Mouse (Mus musculus) myocyte (in vitro differentiated cells): ENCODE results near the gene Max. TPM values are rescaled to one million over a fixed set of nuclear protein-coding genes. Genes with fewer than 3 reads are reported as not detected.

Experiments used
- H3K27me3 ChIP-seq: one replicate; pipeline ENCODE4 v1.6.1; 2011; ENCODE audit not compliant: control insufficient read depth, insufficient read depth, insufficient read length
- H3K36me3 ChIP-seq: one replicate; pipeline ENCODE4 v1.6.1; 2011; ENCODE audit not compliant: control insufficient read depth, insufficient read depth
- H3K4me2 ChIP-seq: one replicate; pipeline ENCODE4 v1.6.1; 2011; ENCODE audit warnings: low read depth, control low read depth
- H3K4me3 ChIP-seq: one replicate; pipeline ENCODE4 v1.5.1; 2011; ENCODE audit warnings: mild to moderate bottlenecking, control low read depth, moderate library complexity
- H3K79me2 ChIP-seq: one replicate; pipeline ENCODE4 v1.6.1; 2011; ENCODE audit not compliant: control insufficient read depth, insufficient read depth
- H3ac ChIP-seq: one replicate; pipeline ENCODE4 v1.6.1; 2011; ENCODE audit not compliant: control insufficient read depth, insufficient read length
- CEBPB ChIP-seq: IDR thresholded peaks from 2 replicates; pipeline ENCODE4 v1.6.1; 2011; ENCODE audit warnings: mild to moderate bottlenecking, moderate library complexity; ENCODE audit not compliant: poor library complexity, insufficient read depth, severe bottlenecking
- E2F4 ChIP-seq: IDR thresholded peaks from one replicate; pipeline ENCODE4 v1.6.1; 2011; ENCODE audit warnings: mild to moderate bottlenecking, control low read depth, moderate library complexity; ENCODE audit not compliant: insufficient read depth
- MAX ChIP-seq: IDR thresholded peaks from one replicate; pipeline ENCODE4 v1.6.1; 2011; ENCODE audit warnings: low read depth, mild to moderate bottlenecking, control low read depth
- MYOD1 ChIP-seq, 3 experiments: IDR thresholded peaks; one replicate each; pipeline ENCODE4 v1.6.1; 2011; ENCODE audit warnings: control low read depth in 2 of 3, low read depth in 2 of 3, mild to moderate bottlenecking in 2 of 3, moderate library complexity in 1 of 3; ENCODE audit not compliant: insufficient read length in 2 of 3, control insufficient read depth in 1 of 3
- MYOG ChIP-seq, 3 experiments: IDR thresholded peaks; one replicate each; pipeline ENCODE4 v1.6.1; 2011; ENCODE audit warnings: control low read depth in 2 of 3, low read depth in 2 of 3, mild to moderate bottlenecking in 2 of 3; ENCODE audit not compliant: insufficient read length in 2 of 3, control insufficient read depth in 1 of 3, insufficient read depth in 1 of 3
- POLR2A ChIP-seq: IDR thresholded peaks from one replicate; pipeline ENCODE4 v1.6.1; 2011; ENCODE audit warnings: low read depth, mild to moderate bottlenecking, control low read depth, moderate library complexity; ENCODE audit not compliant: insufficient read length
- POLR2AphosphoS2 ChIP-seq: IDR thresholded peaks from one replicate; pipeline ENCODE4 v1.6.1; 2011; ENCODE audit warnings: low read depth, control low read depth; ENCODE audit not compliant: insufficient read length
- REST ChIP-seq: IDR thresholded peaks from one replicate; pipeline ENCODE4 v1.6.1; 2011; ENCODE audit warnings: mild to moderate bottlenecking, control low read depth, moderate library complexity; ENCODE audit not compliant: insufficient read depth, insufficient read length
- SRF ChIP-seq: IDR thresholded peaks from one replicate; pipeline ENCODE4 v1.6.1; 2011; ENCODE audit warnings: low read depth; ENCODE audit not compliant: control insufficient read depth, insufficient read length
- TCF12 ChIP-seq: IDR thresholded peaks from one replicate; pipeline ENCODE4 v1.6.1; 2011; ENCODE audit warnings: mild to moderate bottlenecking, control low read depth; ENCODE audit not compliant: poor library complexity, insufficient read depth, severe bottlenecking
- TCF3 ChIP-seq: IDR thresholded peaks from one replicate; pipeline ENCODE4 v1.6.1; 2011; ENCODE audit warnings: low read depth, control low read depth; ENCODE audit not compliant: insufficient read length
- USF1 ChIP-seq: IDR thresholded peaks from one replicate; pipeline ENCODE4 v1.6.1; 2011; ENCODE audit warnings: low read depth, mild to moderate bottlenecking, control low read depth, moderate library complexity
- polyA plus RNA-seq: library from polyadenylated mRNA; unstranded; fragments of >200 nt; fragmentation: generic; extraction: Trizol; gene quantifications from one replicate; pipeline ENCODE4 v1.2.1, GENCODE M21; 2012; ENCODE audit warnings: missing spikeins

The Max gene
- 33.6 TPM for polyA plus RNA-seq

GRCm38 (mm10) chr12:76961932-76962891, at the start of gene Max:
Gene Max, minus strand, starts transcription at chr12:76962201.
- Histone ChIP-seq H3K4me2 (peak within 1 kb of the TSS; percentile 96), H3K79me2 (peaks cover 34% of the 10 kb centered on the region), H3K27me3 (no peaks in the 10 kb centered on the region), H3K36me3 (peaks cover 14% of the 10 kb centered on the region), H3ac (peak within 1 kb of the TSS; percentile 61), H3K4me3 (peak within 1 kb of the TSS; percentile 78)
- TF ChIP-seq USF1 = peak; percentile 93
- TF ChIP-seq POLR2AphosphoS2 = peak; percentile 99
- no peak for TF ChIP-seq CEBPB
- peak; percentile 21 for TF ChIP-seq REST
- no peak for TF ChIP-seq MAX
- TF ChIP-seq MYOD1 (IDR thresholded peaks at IDR 0.05; ENCODE audit: control insufficient read depth in 1 of 3, insufficient read length in 2 of 3, low read depth in 2 of 3) = peak in 1 of 3 experiments; percentile 47
- TF ChIP-seq POLR2A = peak; percentile 98
- peak; percentile 61 for TF ChIP-seq SRF
- no peak for TF ChIP-seq TCF3
- TF ChIP-seq MYOG (IDR thresholded peaks at IDR 0.05; ENCODE audit: control insufficient read depth in 1 of 3, insufficient read depth in 1 of 3, insufficient read length in 2 of 3, low read depth in 2 of 3) = no peak
- no peak for TF ChIP-seq E2F4
- no peak for TF ChIP-seq TCF12

DNA sequence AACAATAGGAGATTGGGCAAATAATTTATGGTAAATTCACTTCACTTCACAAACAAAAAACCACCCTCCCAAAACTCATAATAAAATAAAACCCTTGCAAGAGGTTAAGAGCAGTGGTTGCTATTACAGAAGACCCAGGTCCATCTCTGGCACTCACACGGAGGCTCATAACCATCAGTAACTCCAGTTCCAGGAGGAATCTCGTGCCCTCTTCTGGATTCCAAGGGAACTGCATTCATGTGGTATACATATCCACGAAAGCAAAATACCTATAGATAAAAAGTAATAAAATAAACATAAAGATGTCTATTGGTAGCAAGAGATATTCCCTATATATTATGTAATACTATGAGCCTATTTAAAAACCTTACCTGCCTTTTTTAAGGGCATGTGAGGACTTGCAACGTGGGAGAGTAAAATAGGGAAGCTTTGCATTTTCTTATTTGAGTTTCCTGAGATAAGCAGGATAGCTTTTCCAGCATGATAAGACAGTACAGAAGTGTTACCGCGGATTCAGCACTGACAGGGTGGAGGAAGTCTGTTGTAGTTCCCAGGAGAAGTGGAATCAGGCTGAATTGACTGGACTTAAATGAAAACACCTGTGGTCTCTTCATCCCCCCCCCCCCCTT, 49.2 kb upstream of the Max start:
- no peaks in the 10 kb centered on the region for H3K27me3 ChIP-seq
- no peaks in the 10 kb centered on the region for H3K79me2 ChIP-seq
- no peak for TF ChIP-seq TCF12
- TF ChIP-seq SRF = no peak
- TF ChIP-seq MYOD1 (IDR thresholded peaks at IDR 0.05; ENCODE audit: control insufficient read depth in 1 of 3, insufficient read length in 2 of 3, low read depth in 2 of 3) = no peak
- no peak for TF ChIP-seq MAX
- no peak for TF ChIP-seq REST
- TF ChIP-seq E2F4 = no peak
- no peak for TF ChIP-seq POLR2A
- no peak for TF ChIP-seq CEBPB
- TF ChIP-seq USF1 = no peak
- no peak for TF ChIP-seq MYOG (IDR thresholded peaks at IDR 0.05; ENCODE audit: control insufficient read depth in 1 of 3, insufficient read depth in 1 of 3, insufficient read length in 2 of 3, low read depth in 2 of 3)
- no peak for TF ChIP-seq POLR2AphosphoS2
- TF ChIP-seq TCF3 = no peak
- no peak overlapping the region for H3K4me3 ChIP-seq
- H3K36me3 ChIP-seq = no peaks in the 10 kb centered on the region
- no peak overlapping the region for H3ac ChIP-seq
- H3K4me2 ChIP-seq = no peak overlapping the region

GRCm38 (mm10) chr12:77009202-77010030, 47.4 kb upstream of the Max start:
- H3ac ChIP-seq = no peak overlapping the region
- no peak overlapping the region for H3K4me2 ChIP-seq
- no peaks in the 10 kb centered on the region for H3K27me3 ChIP-seq
- no peak overlapping the region for H3K4me3 ChIP-seq
- H3K79me2 ChIP-seq = no peaks in the 10 kb centered on the region
- no peaks in the 10 kb centered on the region for H3K36me3 ChIP-seq
- no peak for TF ChIP-seq CEBPB
- peak in 1 of 3 experiments; percentile 5 for TF ChIP-seq MYOG (IDR thresholded peaks at IDR 0.05; ENCODE audit: control insufficient read depth in 1 of 3, insufficient read depth in 1 of 3, insufficient read length in 2 of 3, low read depth in 2 of 3)
- TF ChIP-seq SRF = no peak
- TF ChIP-seq USF1 = no peak
- TF ChIP-seq MYOD1 (IDR thresholded peaks at IDR 0.05; ENCODE audit: control insufficient read depth in 1 of 3, insufficient read length in 2 of 3, low read depth in 2 of 3) = peak in 1 of 3 experiments; percentile 52

DNA sequence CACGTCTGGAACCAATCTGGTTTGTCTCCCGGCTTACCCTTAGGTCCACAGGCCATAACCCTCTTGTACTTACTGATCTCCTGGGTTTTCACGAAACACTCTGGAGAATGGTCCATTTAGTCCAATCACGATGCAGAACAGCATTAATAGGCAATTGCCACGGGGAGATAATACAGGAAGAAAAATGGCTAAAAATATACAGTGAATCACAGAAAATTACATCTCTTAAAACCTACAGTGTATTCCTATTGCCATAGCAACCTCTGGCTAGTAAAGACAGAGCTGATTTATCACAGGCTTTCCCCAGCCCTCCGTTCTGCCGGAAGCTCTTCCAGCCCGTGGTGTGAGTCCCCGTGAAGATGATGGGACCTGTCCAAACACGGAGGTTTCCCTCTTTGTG, 42.9 kb upstream of the Max start:
- H3K4me2 ChIP-seq = no peak overlapping the region
- no peaks in the 10 kb centered on the region for H3K79me2 ChIP-seq
- H3K36me3 ChIP-seq = no peaks in the 10 kb centered on the region
- no peak overlapping the region for H3K4me3 ChIP-seq
- TF ChIP-seq MYOD1 (IDR thresholded peaks at IDR 0.05; ENCODE audit: control insufficient read depth in 1 of 3, insufficient read length in 2 of 3, low read depth in 2 of 3) (no peak), MAX (no peak), MYOG (IDR thresholded peaks at IDR 0.05; ENCODE audit: control insufficient read depth in 1 of 3, insufficient read depth in 1 of 3, insufficient read length in 2 of 3, low read depth in 2 of 3) (no peak), E2F4 (no peak), CEBPB (no peak), SRF (no peak), TCF12 (no peak), POLR2A (no peak), USF1 (no peak)
- H3ac ChIP-seq = no peak overlapping the region
- no peaks in the 10 kb centered on the region for H3K27me3 ChIP-seq
